Mouse (Mus musculus): Measurements from ENCODE around the gene Wdr20.

DNA sequence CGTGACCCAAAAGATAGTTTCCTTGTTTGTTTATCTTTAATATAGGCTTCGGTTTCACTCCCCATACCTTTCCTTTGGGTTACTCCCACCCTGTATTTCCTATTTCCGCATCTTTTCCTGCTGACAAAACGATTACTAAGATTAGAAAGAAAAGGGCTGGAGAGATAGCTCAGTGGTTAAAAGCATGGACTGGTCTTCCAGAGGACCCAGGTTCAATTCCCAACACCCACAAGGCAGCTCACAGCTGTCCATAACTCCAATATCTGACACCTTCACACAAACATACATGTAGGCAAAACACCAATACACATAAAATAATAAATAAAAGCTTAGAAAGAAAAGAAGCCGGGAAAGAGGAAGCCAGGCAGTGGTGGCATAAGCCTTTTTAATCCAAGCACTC is 40.3 kb upstream of the Wdr20 start:
- TF ChIP-seq POLR2A (IDR thresholded peaks at IDR 0.05; ENCODE audit: extremely low read depth, insufficient read depth, low read length) (no peak), CTCF (IDR thresholded peaks at IDR 0.05; ENCODE audit: extremely low read depth, insufficient read depth, low read length) (no peak)

Measured in cortical plate, adult 2 months (tissue).